Mouse (Mus musculus): ENCODE data around the gene Fgf2. TPM values are rescaled to one million over a fixed set of nuclear protein-coding genes. Genes with fewer than 3 reads are reported as not detected.

The Fgf2 gene
- total RNA-seq (2021) (10 to 100 TPM in 1 of 2 experiments, 1 to 10 TPM in 1; 9.0 to 14.2 TPM), polyA plus RNA-seq (2012; rRNA removed) (3.6 and 9.7 TPM in 2 replicates)
- long read RNA-seq, full-length matches to known transcripts = 2 of 3 reads
- long read RNA-seq, partial matches to known transcripts = 0 of 3 reads
- long read RNA-seq, other reads (novel, unspliced or antisense) = 1 of 3 reads

GRCm38 (mm10) chr3:37348221-37349165 lies at the start of gene Fgf2:
Gene Fgf2, plus strand, starts transcription at chr3:37348346.
- DNase-seq = peak; percentile 71 to 75
- Histone ChIP-seq H3K27me3 (ENCODE audit: control insufficient read depth, insufficient read depth, low read length) (no peaks in the 10 kb centered on the region), H3K9ac (ENCODE audit: low read depth, low read length) (peak within 1 kb of the TSS; percentile 58), H3K79me2 (replicated peaks; ENCODE audit: control insufficient read depth, insufficient read depth, low read length) (no peaks in the 10 kb centered on the region), H3K4me3 (peak within 1 kb of the TSS; percentile 58), H3K4me1 (ENCODE audit: control insufficient read depth, insufficient read depth, low read length) (no peaks in the 10 kb centered on the region; the same call in 1 of the 2 replicates), H3K27ac (peak within 1 kb of the TSS; percentile 79), H3K36me3 (ENCODE audit: control insufficient read depth, insufficient read depth, low read length) (no peaks in the 10 kb centered on the region)
- intact Hi-C loops (cut with DNase I) = loop anchor here (5.0 kb wide), 1 partner anchor 34 kb away; no protein-coding TSS in a partner anchor
- TF ChIP-seq EP300 (IDR thresholded peaks at IDR 0.05; ENCODE audit: insufficient read depth, low read depth, low read length) (no peak), POLR2A (IDR thresholded peaks at IDR 0.05; ENCODE audit: insufficient read depth, low read depth, low read length) (peak; percentile 15; the same call in 1 of the 2 replicates)
- under 1% methylated on average over 69 of the region's 75 CpGs for WGBS

GRCm38 (mm10) chr3:37299470-37299869 lies 48.7 kb upstream of the Fgf2 start:
- H3K4me3 ChIP-seq = no peak overlapping the region
- WGBS = 76% methylated on average over 3 of the region's 3 CpGs
- intact Hi-C loops (cut with DNase I) = no loop called here
- TF ChIP-seq CTCF (IDR thresholded peaks at IDR 0.05) = no peak
- TF ChIP-seq EP300 (IDR thresholded peaks at IDR 0.05; ENCODE audit: insufficient read depth, low read depth, low read length) = no peak
- no peak for TF ChIP-seq POLR2A (IDR thresholded peaks at IDR 0.05; ENCODE audit: insufficient read depth, low read depth, low read length)
- H3K79me2 ChIP-seq (replicated peaks; ENCODE audit: control insufficient read depth, insufficient read depth, low read length) = no peaks in the 10 kb centered on the region; the same call in 1 of the 2 replicates
- H3K4me1 ChIP-seq (ENCODE audit: control insufficient read depth, insufficient read depth, low read length) = no peaks in the 10 kb centered on the region
- H3K36me3 ChIP-seq (ENCODE audit: control insufficient read depth, insufficient read depth, low read length) = no peaks in the 10 kb centered on the region
- DNase-seq = no peak
- H3K9ac ChIP-seq (ENCODE audit: low read depth, low read length) = no peak overlapping the region
- H3K27ac ChIP-seq = no peak overlapping the region
- H3K27me3 ChIP-seq (ENCODE audit: control insufficient read depth, insufficient read depth, low read length) = no peaks in the 10 kb centered on the region

GRCm38 (mm10) chr3:37302685-37303084 lies 45.5 kb upstream of the Fgf2 start:
- no peaks in the 10 kb centered on the region for H3K27me3 ChIP-seq (ENCODE audit: control insufficient read depth, insufficient read depth, low read length)
- no peak overlapping the region for H3K4me3 ChIP-seq
- DNase-seq = peak; percentile 26 to 38
- no peak overlapping the region for H3K9ac ChIP-seq (ENCODE audit: low read depth, low read length)
- no peaks in the 10 kb centered on the region for H3K79me2 ChIP-seq (replicated peaks; ENCODE audit: control insufficient read depth, insufficient read depth, low read length)
- no peak for TF ChIP-seq EP300 (IDR thresholded peaks at IDR 0.05; ENCODE audit: insufficient read depth, low read depth, low read length)
- peak; percentile 81 for TF ChIP-seq CTCF (IDR thresholded peaks at IDR 0.05)
- intact Hi-C loops (cut with DNase I) = no loop called here
- H3K4me1 ChIP-seq (ENCODE audit: control insufficient read depth, insufficient read depth, low read length) = no peaks in the 10 kb centered on the region
- no peak overlapping the region for H3K27ac ChIP-seq
- WGBS = 37% methylated on average over 12 of the region's 12 CpGs
- H3K36me3 ChIP-seq (ENCODE audit: control insufficient read depth, insufficient read depth, low read length) = no peaks in the 10 kb centered on the region

DNA sequence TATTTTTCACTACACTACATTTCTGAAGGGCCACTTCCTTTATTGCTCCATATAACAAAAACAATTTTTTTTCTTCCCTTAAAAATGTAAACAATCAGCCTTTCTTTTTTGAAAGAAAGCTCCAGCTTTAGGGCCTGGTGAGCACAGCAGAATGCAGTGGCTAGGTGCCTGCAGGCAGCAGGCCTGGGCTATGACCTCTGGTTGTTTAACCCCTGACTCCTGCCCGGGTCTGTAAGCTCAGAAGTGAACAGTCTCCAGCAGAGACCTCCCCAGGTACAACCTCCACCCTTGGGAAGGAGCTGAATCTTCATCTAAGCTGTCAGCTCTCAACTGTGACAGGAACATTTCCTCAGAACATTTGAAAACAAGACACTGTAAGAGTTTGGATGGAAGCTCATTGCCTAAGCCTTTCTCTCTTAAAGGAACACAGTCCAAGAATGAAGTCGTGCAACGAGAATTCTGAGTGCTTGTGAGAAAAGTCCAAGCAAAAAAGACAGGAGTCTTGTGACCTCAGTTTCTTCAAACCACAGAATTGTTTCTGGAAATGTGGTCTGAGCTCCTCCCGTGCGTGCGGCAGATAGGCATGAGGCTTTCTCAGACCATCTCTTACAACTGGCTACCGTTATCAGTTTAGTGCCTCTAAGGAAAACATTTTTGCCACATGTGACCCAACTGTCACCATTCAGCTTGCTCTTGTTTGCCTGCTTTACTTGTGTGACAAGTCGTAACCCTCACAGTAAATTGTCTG lies 44.6 kb upstream of the Fgf2 start:
- 67% methylated on average over 8 of the region's 8 CpGs for WGBS

GRCm38 (mm10) chr3:37311897-37312369 lies 36.2 kb upstream of the Fgf2 start:
- peak overlapping the region; percentile 54 for H3K9ac ChIP-seq (ENCODE audit: low read depth, low read length)
- no peak for TF ChIP-seq POLR2A (IDR thresholded peaks at IDR 0.05; ENCODE audit: insufficient read depth, low read depth, low read length)
- no peak for TF ChIP-seq EP300 (IDR thresholded peaks at IDR 0.05; ENCODE audit: insufficient read depth, low read depth, low read length)
- no peak for TF ChIP-seq CTCF (IDR thresholded peaks at IDR 0.05)
- H3K79me2 ChIP-seq (replicated peaks; ENCODE audit: control insufficient read depth, insufficient read depth, low read length) = no peaks in the 10 kb centered on the region
- no peak for DNase-seq
- intact Hi-C loops (cut with DNase I) = no loop called here
- peak overlapping the region; percentile 78 for H3K4me3 ChIP-seq
- H3K4me1 ChIP-seq (ENCODE audit: control insufficient read depth, insufficient read depth, low read length) = peaks cover 9% of the 10 kb centered on the region
- peak overlapping the region; percentile 80 for H3K27ac ChIP-seq
- no peaks in the 10 kb centered on the region for H3K27me3 ChIP-seq (ENCODE audit: control insufficient read depth, insufficient read depth, low read length)
- no peaks in the 10 kb centered on the region; the same call in none of the 2 replicates for H3K36me3 ChIP-seq (ENCODE audit: control insufficient read depth, insufficient read depth, low read length)
- 2% methylated on average over 10 of the region's 10 CpGs for WGBS

More for the DNA sequence above, 44.6 kb upstream of the Fgf2 start:
- H3K27me3 ChIP-seq (ENCODE audit: control insufficient read depth, insufficient read depth, low read length) = no peaks in the 10 kb centered on the region
- H3K4me1 ChIP-seq (ENCODE audit: control insufficient read depth, insufficient read depth, low read length) = no peaks in the 10 kb centered on the region
- intact Hi-C loops (cut with DNase I) = no loop called here
- no peak for DNase-seq
- H3K36me3 ChIP-seq (ENCODE audit: control insufficient read depth, insufficient read depth, low read length) = no peaks in the 10 kb centered on the region
- TF ChIP-seq POLR2A (IDR thresholded peaks at IDR 0.05; ENCODE audit: insufficient read depth, low read depth, low read length) (no peak), EP300 (IDR thresholded peaks at IDR 0.05; ENCODE audit: insufficient read depth, low read depth, low read length) (no peak), CTCF (IDR thresholded peaks at IDR 0.05) (no peak)
- no peak overlapping the region for H3K27ac ChIP-seq
- no peak overlapping the region for H3K9ac ChIP-seq (ENCODE audit: low read depth, low read length)
- no peaks in the 10 kb centered on the region for H3K79me2 ChIP-seq (replicated peaks; ENCODE audit: control insufficient read depth, insufficient read depth, low read length)
- no peak overlapping the region for H3K4me3 ChIP-seq
